Mouse (Mus musculus): ENCODE data around the gene Bpifb1. TPM values are rescaled to one million over a fixed set of nuclear protein-coding genes. Genes with fewer than 3 reads are reported as not detected.
"Not testable (repeated sequence)": the region's sequence is repeated elsewhere in the genome, so short reads cannot be mapped to it uniquely, and the experiment has no call there.

Bpifb1 gene
- polyA plus RNA-seq, 1 experiment: not detected

DNA sequence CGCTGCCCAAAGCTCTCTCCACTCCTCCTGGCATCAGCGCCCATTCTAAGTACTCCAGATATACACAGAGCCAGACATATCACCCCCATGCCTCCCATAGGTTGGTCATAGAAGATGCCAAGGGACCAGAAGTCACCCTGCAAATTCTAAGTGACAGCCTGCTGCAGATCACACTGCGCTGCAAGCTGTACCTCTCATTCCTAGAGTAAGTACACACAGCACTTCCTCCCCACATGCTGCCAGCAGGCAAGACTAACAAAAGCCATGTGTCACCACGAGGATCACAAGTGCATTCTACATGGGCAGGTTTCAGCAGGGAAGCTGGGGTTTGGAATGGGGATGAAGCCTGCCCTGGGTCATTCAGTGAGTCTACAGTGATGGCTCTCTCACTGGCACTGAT, 36.4 kb downstream of the Bpifb1 start:
- no peaks in the 10 kb centered on the region for H3K27me3 ChIP-seq (replicated peaks; ENCODE audit: control insufficient read depth, insufficient read depth, low read length)
- H3K4me3 ChIP-seq (ENCODE audit: insufficient read depth, low read depth, low read length): no peak overlapping the region
- no peak for DNase-seq
- TF ChIP-seq POLR2A (IDR thresholded peaks at IDR 0.05; ENCODE audit: low read depth, low read length): no peak
- no peak for TF ChIP-seq CTCF (conservative IDR thresholded peaks at IDR 0.05; ENCODE audit: insufficient read depth, insufficient read length, low read depth, low read length)
- H3K36me3 ChIP-seq (ENCODE audit: control insufficient read depth, insufficient read depth, low read length): no peaks in the 10 kb centered on the region
- no peak overlapping the region for H3K27ac ChIP-seq (ENCODE audit: insufficient read depth, low read depth, low read length)
- no peaks in the 10 kb centered on the region for H3K4me1 ChIP-seq (ENCODE audit: control insufficient read depth, insufficient read depth, low read length)
- 81% methylated on average over 4 of the region's 4 CpGs for WGBS

DNA sequence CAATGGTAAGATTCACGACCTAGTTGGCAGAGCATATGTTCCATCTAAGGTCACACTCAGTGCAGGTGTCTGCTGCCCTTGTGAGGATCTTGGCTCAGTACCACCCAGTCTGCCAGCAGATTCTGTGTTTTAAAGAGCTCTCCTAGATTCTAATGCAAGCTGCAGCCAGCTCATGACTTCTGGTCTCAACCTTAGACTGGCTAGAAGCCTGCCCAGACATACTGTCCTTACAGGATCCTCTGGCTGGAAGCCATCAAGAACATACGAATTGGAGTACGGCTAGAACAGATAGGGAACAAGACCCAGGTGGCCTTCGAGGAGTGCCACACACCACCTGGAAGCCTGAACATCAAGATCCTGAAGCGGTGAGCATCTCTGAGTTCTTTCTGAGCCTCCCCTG, 37.2 kb downstream of the Bpifb1 start:
- H3K4me3 ChIP-seq (ENCODE audit: insufficient read depth, low read depth, low read length): no peak overlapping the region
- no peaks in the 10 kb centered on the region for H3K4me1 ChIP-seq (ENCODE audit: control insufficient read depth, insufficient read depth, low read length)
- H3K27me3 ChIP-seq (replicated peaks; ENCODE audit: control insufficient read depth, insufficient read depth, low read length): no peaks in the 10 kb centered on the region
- no peak for TF ChIP-seq POLR2A (IDR thresholded peaks at IDR 0.05; ENCODE audit: low read depth, low read length)
- no peak overlapping the region for H3K27ac ChIP-seq (ENCODE audit: insufficient read depth, low read depth, low read length)
- no peaks in the 10 kb centered on the region for H3K36me3 ChIP-seq (ENCODE audit: control insufficient read depth, insufficient read depth, low read length)
- no peak for DNase-seq
- WGBS: 85% methylated on average over 5 of the region's 5 CpGs

DNA sequence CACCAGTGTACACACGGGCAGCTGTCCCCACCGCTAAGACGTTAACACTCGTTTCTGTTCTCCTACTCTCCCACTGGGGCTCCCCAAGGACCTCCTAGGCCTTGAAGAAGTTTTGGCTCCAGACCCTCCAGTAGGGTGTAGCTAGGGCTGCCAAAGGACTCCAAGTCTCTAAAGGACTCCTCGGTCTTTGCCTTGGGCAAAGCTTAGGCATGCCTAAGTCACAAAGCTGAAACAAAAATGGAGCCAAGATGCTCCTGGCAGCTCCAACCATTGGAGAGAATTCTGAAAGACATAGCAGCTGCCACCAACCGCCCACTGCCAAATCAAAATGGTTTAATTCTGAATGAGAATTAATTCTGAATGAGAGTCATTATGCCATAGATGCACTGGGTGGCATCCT, 42.8 kb downstream of the Bpifb1 start:
- WGBS: 90% methylated on average over 6 of the region's 6 CpGs
- no peak for TF ChIP-seq CTCF (conservative IDR thresholded peaks at IDR 0.05; ENCODE audit: insufficient read depth, insufficient read length, low read depth, low read length)
- TF ChIP-seq POLR2A (IDR thresholded peaks at IDR 0.05; ENCODE audit: low read depth, low read length): no peak
- Histone ChIP-seq H3K27me3 (replicated peaks; ENCODE audit: control insufficient read depth, insufficient read depth, low read length) (no peaks in the 10 kb centered on the region), H3K36me3 (ENCODE audit: control insufficient read depth, insufficient read depth, low read length) (no peaks in the 10 kb centered on the region), H3K4me1 (ENCODE audit: control insufficient read depth, insufficient read depth, low read length) (no peaks in the 10 kb centered on the region), H3K27ac (ENCODE audit: insufficient read depth, low read depth, low read length) (no peak overlapping the region), H3K4me3 (ENCODE audit: insufficient read depth, low read depth, low read length) (no peak overlapping the region)
- DNase-seq: no peak

DNA sequence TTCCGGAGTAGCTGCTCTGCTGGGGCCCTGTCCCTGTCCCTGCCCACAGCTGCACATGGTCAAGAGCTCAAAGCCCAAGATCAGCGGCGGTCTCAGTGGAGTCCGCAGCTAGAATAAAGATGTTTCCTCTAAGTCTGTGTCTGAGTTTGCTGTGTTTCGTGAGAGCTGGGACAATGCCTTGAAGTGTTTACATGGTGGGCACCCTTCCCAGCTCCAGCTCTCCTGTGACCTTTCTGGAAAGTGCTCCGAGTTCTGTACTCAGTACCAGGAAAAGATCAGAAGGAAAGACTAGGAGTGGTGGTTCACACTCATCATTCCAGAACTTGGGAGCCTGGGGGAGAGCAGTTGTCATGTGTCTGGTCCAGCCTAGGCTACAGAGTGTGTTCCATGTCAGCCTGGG, 50.2 kb downstream of the Bpifb1 start:
- WGBS: 94% methylated on average over 6 of the region's 6 CpGs
- Histone ChIP-seq H3K27me3 (replicated peaks; ENCODE audit: control insufficient read depth, insufficient read depth, low read length) (no peaks in the 10 kb centered on the region), H3K36me3 (ENCODE audit: control insufficient read depth, insufficient read depth, low read length) (no peaks in the 10 kb centered on the region), H3K27ac (ENCODE audit: insufficient read depth, low read depth, low read length) (no peak overlapping the region), H3K4me3 (ENCODE audit: insufficient read depth, low read depth, low read length) (no peak overlapping the region), H3K4me1 (ENCODE audit: control insufficient read depth, insufficient read depth, low read length) (no peaks in the 10 kb centered on the region)
- DNase-seq: no peak
- TF ChIP-seq POLR2A (IDR thresholded peaks at IDR 0.05; ENCODE audit: low read depth, low read length) (no peak), CTCF (conservative IDR thresholded peaks at IDR 0.05; ENCODE audit: insufficient read depth, insufficient read length, low read depth, low read length) (no peak)

DNA sequence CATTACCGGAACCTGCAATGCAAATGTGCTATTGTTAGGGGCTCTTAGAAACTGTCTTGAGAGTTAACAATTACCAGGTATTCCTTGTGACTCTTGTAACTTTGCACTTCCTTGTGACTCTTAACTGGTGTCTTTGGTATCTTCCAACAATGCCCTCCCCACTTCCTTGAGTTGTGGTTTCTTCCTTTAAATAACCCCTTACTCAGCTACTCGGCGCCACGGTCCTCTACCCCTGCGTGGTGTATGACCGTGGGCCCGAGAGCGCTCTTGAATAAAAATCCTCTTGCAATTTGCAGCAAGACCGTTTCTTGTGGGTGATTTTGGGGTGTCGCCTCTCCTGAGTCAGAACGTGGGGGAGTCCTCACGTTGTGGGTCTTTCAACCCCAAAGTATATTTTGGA, 52.1 kb downstream of the Bpifb1 start:
- not testable (repeated sequence) for H3K27me3 ChIP-seq (replicated peaks; ENCODE audit: control insufficient read depth, insufficient read depth, low read length); H3K36me3 ChIP-seq (ENCODE audit: control insufficient read depth, insufficient read depth, low read length); H3K27ac ChIP-seq (ENCODE audit: insufficient read depth, low read depth, low read length); DNase-seq; H3K4me1 ChIP-seq (ENCODE audit: control insufficient read depth, insufficient read depth, low read length); H3K4me3 ChIP-seq (ENCODE audit: insufficient read depth, low read depth, low read length)
- 94% methylated on average over 11 of the region's 12 CpGs for WGBS

DNA sequence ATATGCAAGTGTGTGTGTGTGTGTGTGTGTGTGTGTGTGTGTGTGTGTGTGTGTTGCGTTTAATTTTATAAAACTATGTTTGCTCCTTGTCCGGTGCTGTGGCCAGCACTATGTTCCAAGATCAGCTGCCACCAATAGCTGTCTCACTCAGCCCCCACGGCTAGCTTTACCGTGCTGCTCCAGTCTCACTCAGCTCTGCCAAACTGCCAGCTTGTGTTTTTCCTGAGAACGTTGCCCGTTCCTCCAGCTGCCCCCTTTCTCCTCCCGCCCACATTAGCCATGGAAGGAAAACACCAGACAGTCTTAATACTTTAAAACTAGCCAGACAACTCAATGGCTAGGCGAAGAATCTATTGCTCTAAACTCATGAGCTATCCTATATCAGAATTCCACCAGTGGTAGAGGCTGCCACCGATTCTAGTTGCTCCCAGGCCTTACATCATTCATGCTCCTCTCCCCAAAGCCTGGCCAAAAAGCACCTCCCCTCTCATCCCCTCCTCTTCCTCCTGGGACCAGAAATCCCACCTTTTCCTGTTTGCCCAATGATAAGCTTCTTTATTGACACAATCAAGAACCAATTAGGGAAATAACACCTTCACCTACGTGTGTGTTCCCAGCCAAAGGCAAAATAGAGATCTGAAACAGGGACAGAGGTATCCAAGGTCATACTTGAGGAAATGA, 52.9 kb downstream of the Bpifb1 start:
- TF ChIP-seq POLR2A (IDR thresholded peaks at IDR 0.05; ENCODE audit: low read depth, low read length): no peak
- no peak for TF ChIP-seq CTCF (conservative IDR thresholded peaks at IDR 0.05; ENCODE audit: insufficient read depth, insufficient read length, low read depth, low read length)
- DNase-seq: no peak
- Histone ChIP-seq H3K36me3 (ENCODE audit: control insufficient read depth, insufficient read depth, low read length) (no peaks in the 10 kb centered on the region), H3K4me1 (ENCODE audit: control insufficient read depth, insufficient read depth, low read length) (no peaks in the 10 kb centered on the region), H3K4me3 (ENCODE audit: insufficient read depth, low read depth, low read length) (no peak overlapping the region), H3K27me3 (replicated peaks; ENCODE audit: control insufficient read depth, insufficient read depth, low read length) (no peaks in the 10 kb centered on the region), H3K27ac (ENCODE audit: insufficient read depth, low read depth, low read length) (no peak overlapping the region)
- 91% methylated on average over 10 of the region's 10 CpGs for WGBS

DNA sequence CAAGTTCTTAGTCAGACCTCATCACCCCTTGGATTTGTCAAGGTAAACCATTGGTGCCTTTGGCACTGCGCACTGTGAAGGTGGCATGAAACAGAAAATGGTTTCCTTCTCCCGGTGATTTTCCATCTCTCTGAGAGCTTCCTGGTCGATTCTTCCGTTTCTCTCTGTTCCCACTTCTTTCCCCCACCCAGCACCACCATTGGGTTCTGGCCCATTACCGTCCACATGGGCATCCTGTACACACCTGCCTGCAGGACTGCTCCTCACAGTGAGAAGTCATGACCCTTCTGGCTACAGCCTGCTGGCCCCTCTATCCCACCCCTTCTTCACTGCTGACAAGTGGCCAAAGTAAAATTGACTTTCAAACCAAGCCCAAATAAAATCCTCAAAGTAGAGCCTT, 54.7 kb downstream of the Bpifb1 start:
- no peak for TF ChIP-seq POLR2A (IDR thresholded peaks at IDR 0.05; ENCODE audit: low read depth, low read length)
- TF ChIP-seq CTCF (conservative IDR thresholded peaks at IDR 0.05; ENCODE audit: insufficient read depth, insufficient read length, low read depth, low read length): no peak
- WGBS: 93% methylated on average over 5 of the region's 5 CpGs
- Histone ChIP-seq H3K27ac (ENCODE audit: insufficient read depth, low read depth, low read length) (no peak overlapping the region), H3K27me3 (replicated peaks; ENCODE audit: control insufficient read depth, insufficient read depth, low read length) (no peaks in the 10 kb centered on the region), H3K4me1 (ENCODE audit: control insufficient read depth, insufficient read depth, low read length) (no peaks in the 10 kb centered on the region), H3K36me3 (ENCODE audit: control insufficient read depth, insufficient read depth, low read length) (no peaks in the 10 kb centered on the region), H3K4me3 (ENCODE audit: insufficient read depth, low read depth, low read length) (no peak overlapping the region)
- no peak for DNase-seq

DNA sequence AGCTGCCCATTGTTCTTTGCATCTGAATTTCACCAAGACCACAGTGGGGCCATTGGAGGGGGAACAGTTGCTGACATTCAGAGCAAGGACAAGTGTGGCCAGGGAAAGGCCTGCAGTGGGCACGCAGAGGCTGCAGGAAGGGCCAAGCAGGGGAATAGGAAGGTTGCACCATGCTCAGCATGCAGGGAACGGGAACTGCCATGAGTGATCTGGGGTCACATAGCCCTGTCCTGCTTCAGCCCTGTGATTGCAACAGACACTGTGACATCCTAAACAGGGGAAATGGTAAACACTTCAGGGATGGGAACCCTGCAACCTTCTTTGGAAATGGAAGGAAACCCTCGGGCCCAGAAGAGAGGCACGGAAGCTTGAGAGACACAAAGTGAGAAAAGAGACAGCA, 64.6 kb downstream of the Bpifb1 start:
- not testable (repeated sequence) for H3K27me3 ChIP-seq (replicated peaks; ENCODE audit: control insufficient read depth, insufficient read depth, low read length); DNase-seq; H3K4me3 ChIP-seq (ENCODE audit: insufficient read depth, low read depth, low read length); H3K4me1 ChIP-seq (ENCODE audit: control insufficient read depth, insufficient read depth, low read length); H3K36me3 ChIP-seq (ENCODE audit: control insufficient read depth, insufficient read depth, low read length); H3K27ac ChIP-seq (ENCODE audit: insufficient read depth, low read depth, low read length)
- 87% methylated on average over 2 of the region's 4 CpGs for WGBS
